Mouse (Mus musculus): ENCODE measurements around the gene Pcdh15. TPM values are rescaled to one million over a fixed set of nuclear protein-coding genes. Genes with fewer than 3 reads are reported as not detected.

Pcdh15 gene
- polyA plus RNA-seq, 1 experiment from 2014 or later = 0.90 TPM

- Histone ChIP-seq H3K27me3 (ENCODE audit: insufficient read depth, poor library complexity, severe bottlenecking) (no peaks in the 10 kb centered on the region), H3K4me1 (replicated peaks) (peaks cover 4% of the 10 kb centered on the region; the same call in 1 of the 2 replicates), H3K4me3 (no peak overlapping the region), H3K9me3 (no peaks in the 10 kb centered on the region), H3K27ac (no peak overlapping the region), H3K36me3 (no peaks in the 10 kb centered on the region)
- DNase-seq (ENCODE audit: low spot score) = no peak
- 45% methylated on average over 4 of the region's 4 CpGs for WGBS
Observed at GRCm38 (mm10) chr10:73147978-73148377, 48.8 kb downstream of the Pcdh15 start.

- H3K27me3 ChIP-seq (ENCODE audit: insufficient read depth, poor library complexity, severe bottlenecking) = no peaks in the 10 kb centered on the region
- 90% methylated on average over 5 of the region's 5 CpGs for WGBS
- no peak overlapping the region for H3K4me3 ChIP-seq
- H3K4me1 ChIP-seq (replicated peaks) = no peaks in the 10 kb centered on the region
- H3K9me3 ChIP-seq = no peaks in the 10 kb centered on the region
- no peak for DNase-seq (ENCODE audit: low spot score)
- no peak overlapping the region for H3K27ac ChIP-seq
- no peaks in the 10 kb centered on the region for H3K36me3 ChIP-seq
Observed at GRCm38 (mm10) chr10:73154544-73154943, 55.4 kb downstream of the Pcdh15 start.

DNA sequence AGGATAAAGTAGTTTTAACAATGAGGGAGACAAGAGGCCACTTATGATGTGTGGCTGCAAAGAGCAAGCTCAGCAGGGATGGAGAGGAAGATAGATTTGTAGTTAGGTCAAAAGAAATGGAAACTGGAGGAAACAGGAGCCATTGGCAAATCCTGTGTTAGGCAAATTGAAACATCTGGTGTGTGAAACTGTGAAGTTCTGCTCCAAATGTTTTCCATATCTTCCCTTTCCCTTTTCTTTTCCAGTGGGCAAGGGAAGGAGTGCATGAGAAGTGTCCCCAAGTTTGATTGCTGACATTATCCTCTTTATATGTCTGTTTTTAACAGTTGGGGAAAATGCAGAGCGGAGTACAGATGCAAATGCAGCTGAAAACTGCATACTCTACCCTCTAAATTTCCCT lies 62.6 kb downstream of the Pcdh15 start:
- H3K9me3 ChIP-seq = no peaks in the 10 kb centered on the region
- no peaks in the 10 kb centered on the region for H3K27me3 ChIP-seq (ENCODE audit: insufficient read depth, poor library complexity, severe bottlenecking)
- H3K4me3 ChIP-seq = no peak overlapping the region
- 78% methylated on average over 1 of the region's 1 CpGs for WGBS
- no peak for DNase-seq (ENCODE audit: low spot score)
- H3K4me1 ChIP-seq (replicated peaks) = no peaks in the 10 kb centered on the region
- no peaks in the 10 kb centered on the region for H3K36me3 ChIP-seq
- H3K27ac ChIP-seq = no peak overlapping the region

GRCm38 (mm10) chr10:73216001-73216400 lies 116.9 kb downstream of the Pcdh15 start:
- Histone ChIP-seq H3K36me3 (no peaks in the 10 kb centered on the region), H3K9me3 (no peaks in the 10 kb centered on the region), H3K27me3 (ENCODE audit: insufficient read depth, poor library complexity, severe bottlenecking) (no peaks in the 10 kb centered on the region), H3K4me1 (replicated peaks) (no peaks in the 10 kb centered on the region), H3K4me3 (no peak overlapping the region), H3K27ac (no peak overlapping the region)
- WGBS = 76% methylated on average over 2 of the region's 2 CpGs
- no peak for DNase-seq (ENCODE audit: low spot score)

DNA sequence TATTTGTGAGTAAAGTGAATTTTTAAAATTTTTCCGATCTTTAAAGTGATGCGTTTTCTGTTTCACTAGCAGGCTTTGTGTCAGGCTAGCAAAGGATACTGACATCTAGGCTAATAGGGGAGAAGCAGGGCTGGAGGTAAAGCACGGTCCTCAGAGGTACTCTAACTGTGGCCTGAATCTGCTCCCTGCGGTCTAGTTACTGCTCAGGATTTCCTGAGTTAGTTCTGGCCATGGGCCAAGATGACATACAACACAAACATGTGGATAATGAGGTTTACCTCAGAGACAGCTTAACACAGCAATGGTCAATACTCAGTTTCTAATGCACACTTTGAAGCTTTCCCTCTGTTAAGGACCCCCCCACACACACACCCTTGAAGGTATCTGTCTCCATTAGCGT lies 143.2 kb downstream of the Pcdh15 start:
- Histone ChIP-seq H3K27me3 (ENCODE audit: insufficient read depth, poor library complexity, severe bottlenecking) (no peaks in the 10 kb centered on the region), H3K9me3 (no peaks in the 10 kb centered on the region), H3K27ac (no peak overlapping the region), H3K4me3 (no peak overlapping the region), H3K4me1 (replicated peaks) (no peaks in the 10 kb centered on the region), H3K36me3 (no peaks in the 10 kb centered on the region)
- DNase-seq (ENCODE audit: low spot score) = no peak
- 84% methylated on average over 5 of the region's 5 CpGs for whole genome bisulfite sequencing

DNA sequence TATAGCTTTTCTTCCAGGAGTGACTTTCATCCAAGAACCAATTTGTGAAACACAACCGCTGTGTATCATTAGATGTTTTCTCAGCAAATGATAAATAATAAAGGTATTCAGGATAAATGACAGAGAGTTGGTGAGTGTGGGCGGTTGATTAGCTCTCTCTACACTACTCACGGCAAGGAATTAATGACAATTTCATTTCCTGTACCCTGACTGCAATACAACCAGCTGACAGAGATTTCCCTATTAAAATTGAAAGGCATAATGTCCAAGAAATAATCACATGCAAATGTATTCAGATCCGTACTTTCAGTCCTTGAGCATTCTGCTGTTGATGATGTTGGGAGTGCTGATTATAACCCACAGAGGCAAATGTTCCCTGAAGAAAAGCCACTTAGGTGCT lies 181.3 kb downstream of the Pcdh15 start:
- H3K27me3 ChIP-seq (ENCODE audit: insufficient read depth, poor library complexity, severe bottlenecking) = no peaks in the 10 kb centered on the region
- no peak overlapping the region for H3K4me3 ChIP-seq
- H3K36me3 ChIP-seq = no peaks in the 10 kb centered on the region
- H3K4me1 ChIP-seq (replicated peaks) = no peaks in the 10 kb centered on the region
- no peak for DNase-seq (ENCODE audit: low spot score)
- no peaks in the 10 kb centered on the region for H3K9me3 ChIP-seq
- no peak overlapping the region for H3K27ac ChIP-seq
- 91% methylated on average over 4 of the region's 4 CpGs for WGBS

- Histone ChIP-seq H3K4me1 (replicated peaks) (no peaks in the 10 kb centered on the region), H3K27ac (no peak overlapping the region), H3K27me3 (ENCODE audit: insufficient read depth, poor library complexity, severe bottlenecking) (no peaks in the 10 kb centered on the region), H3K9me3 (no peaks in the 10 kb centered on the region), H3K4me3 (no peak overlapping the region), H3K36me3 (no peaks in the 10 kb centered on the region)
- WGBS = 72% methylated on average over 5 of the region's 5 CpGs
- no peak for DNase-seq (ENCODE audit: low spot score)
Observed at GRCm38 (mm10) chr10:73296456-73296855, 197.3 kb downstream of the Pcdh15 start.

GRCm38 (mm10) chr10:73301951-73302350 lies 202.8 kb downstream of the Pcdh15 start:
- no peaks in the 10 kb centered on the region for H3K36me3 ChIP-seq
- 88% methylated on average over 8 of the region's 8 CpGs for WGBS
- no peak overlapping the region for H3K27ac ChIP-seq
- no peaks in the 10 kb centered on the region for H3K27me3 ChIP-seq (ENCODE audit: insufficient read depth, poor library complexity, severe bottlenecking)
- H3K4me3 ChIP-seq = no peak overlapping the region
- DNase-seq (ENCODE audit: low spot score) = no peak
- no peaks in the 10 kb centered on the region for H3K4me1 ChIP-seq (replicated peaks)
- H3K9me3 ChIP-seq = no peaks in the 10 kb centered on the region

- no peaks in the 10 kb centered on the region for H3K36me3 ChIP-seq
Observed at GRCm38 (mm10) chr10:73306677-73307076, 207.5 kb downstream of the Pcdh15 start.

DNA sequence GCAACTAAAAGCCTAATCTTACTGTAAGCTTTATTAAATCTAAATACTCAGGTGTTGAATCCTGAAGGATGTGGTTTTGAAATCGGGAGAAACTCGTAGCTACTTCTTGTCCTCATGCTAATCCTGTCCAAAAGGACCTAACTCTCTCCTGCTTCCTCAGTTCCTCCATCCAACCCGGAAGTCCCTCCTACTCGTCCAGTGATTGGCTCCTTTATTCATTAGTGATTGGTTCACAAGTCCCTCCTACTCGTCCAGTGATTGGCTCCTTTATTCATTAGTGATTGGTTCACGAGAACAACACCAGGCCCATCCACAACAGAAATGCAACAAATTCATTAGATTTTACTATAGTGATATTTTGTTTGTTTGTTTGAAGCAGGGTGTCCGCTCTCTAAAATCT lies 227.7 kb downstream of the Pcdh15 start:
- Histone ChIP-seq H3K4me3 (no peak overlapping the region), H3K4me1 (replicated peaks) (no peaks in the 10 kb centered on the region), H3K27me3 (ENCODE audit: insufficient read depth, poor library complexity, severe bottlenecking) (no peaks in the 10 kb centered on the region), H3K9me3 (no peaks in the 10 kb centered on the region), H3K27ac (no peak overlapping the region), H3K36me3 (no peaks in the 10 kb centered on the region)
- no peak for DNase-seq (ENCODE audit: low spot score)
- 94% methylated on average over 7 of the region's 7 CpGs for WGBS

More at GRCm38 (mm10) chr10:73306677-73307076, 207.5 kb downstream of the Pcdh15 start:
- no peak for DNase-seq (ENCODE audit: low spot score)
- H3K4me3 ChIP-seq = no peak overlapping the region
- 97% methylated on average over 1 of the region's 1 CpGs for WGBS
- H3K27ac ChIP-seq = no peak overlapping the region
- no peaks in the 10 kb centered on the region for H3K27me3 ChIP-seq (ENCODE audit: insufficient read depth, poor library complexity, severe bottlenecking)
- H3K9me3 ChIP-seq = no peaks in the 10 kb centered on the region
- no peaks in the 10 kb centered on the region for H3K4me1 ChIP-seq (replicated peaks)

GRCm38 (mm10) chr10:73333426-73333825 lies 234.3 kb downstream of the Pcdh15 start:
- no peak overlapping the region for H3K27ac ChIP-seq
- H3K4me3 ChIP-seq = no peak overlapping the region
- 89% methylated on average over 1 of the region's 1 CpGs for WGBS
- H3K4me1 ChIP-seq (replicated peaks) = no peaks in the 10 kb centered on the region
- H3K36me3 ChIP-seq = no peaks in the 10 kb centered on the region
- no peaks in the 10 kb centered on the region for H3K27me3 ChIP-seq (ENCODE audit: insufficient read depth, poor library complexity, severe bottlenecking)
- no peak for DNase-seq (ENCODE audit: low spot score)
- no peaks in the 10 kb centered on the region for H3K9me3 ChIP-seq

- H3K27ac ChIP-seq = no peak overlapping the region
- no peaks in the 10 kb centered on the region for H3K27me3 ChIP-seq (ENCODE audit: insufficient read depth, poor library complexity, severe bottlenecking)
- WGBS = 84% methylated on average over 2 of the region's 2 CpGs
- H3K36me3 ChIP-seq = no peaks in the 10 kb centered on the region
- H3K9me3 ChIP-seq = no peaks in the 10 kb centered on the region
- no peaks in the 10 kb centered on the region for H3K4me1 ChIP-seq (replicated peaks)
- no peak for DNase-seq (ENCODE audit: low spot score)
- H3K4me3 ChIP-seq = no peak overlapping the region
Observed at GRCm38 (mm10) chr10:73379001-73379400, 279.9 kb downstream of the Pcdh15 start.

DNA sequence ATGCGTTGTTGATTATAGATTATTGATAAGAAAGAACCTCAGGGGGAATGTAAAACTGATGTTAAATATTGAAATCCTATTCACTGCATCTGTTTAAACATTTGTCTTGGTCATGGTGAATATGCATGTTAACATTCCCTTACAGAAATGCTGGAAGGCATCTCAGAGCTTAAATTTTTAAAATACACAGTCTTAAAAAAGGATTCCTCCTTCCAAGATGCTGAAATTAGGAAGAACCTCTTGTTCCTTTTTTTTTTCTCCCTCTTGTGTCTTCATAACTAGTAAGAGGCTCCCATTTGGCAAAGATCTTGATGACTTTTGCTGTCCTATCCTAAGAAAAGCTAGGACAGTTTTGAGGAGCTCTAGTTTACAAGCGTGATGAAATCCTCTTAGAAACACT lies 284.9 kb downstream of the Pcdh15 start:
- H3K27ac ChIP-seq = no peak overlapping the region
- no peaks in the 10 kb centered on the region for H3K9me3 ChIP-seq
- H3K36me3 ChIP-seq = no peaks in the 10 kb centered on the region
- H3K4me3 ChIP-seq = no peak overlapping the region
- H3K4me1 ChIP-seq (replicated peaks) = no peaks in the 10 kb centered on the region
- no peaks in the 10 kb centered on the region for H3K27me3 ChIP-seq (ENCODE audit: insufficient read depth, poor library complexity, severe bottlenecking)
- DNase-seq (ENCODE audit: low spot score) = no peak
- 90% methylated on average over 2 of the region's 2 CpGs for WGBS

DNA sequence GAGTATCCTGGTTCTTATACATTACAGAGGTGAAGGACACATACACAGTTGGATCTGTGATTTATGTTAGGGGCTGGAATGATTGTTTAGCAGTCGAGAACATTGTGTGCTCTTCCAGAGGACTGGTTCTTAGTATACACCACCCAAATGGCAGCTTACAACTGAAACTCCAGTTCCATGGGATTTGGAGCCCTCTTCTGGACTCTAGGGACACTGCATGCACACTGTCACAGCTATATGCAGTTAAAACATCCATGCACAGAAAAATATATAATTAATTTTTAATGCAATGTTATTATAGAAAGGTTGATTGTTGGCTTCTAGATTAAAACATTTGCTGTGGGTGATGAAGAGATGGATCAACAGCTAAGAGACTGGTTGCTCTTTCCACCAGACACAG lies 301.3 kb downstream of the Pcdh15 start:
- no peak overlapping the region for H3K4me3 ChIP-seq
- H3K9me3 ChIP-seq = no peaks in the 10 kb centered on the region
- no peaks in the 10 kb centered on the region for H3K27me3 ChIP-seq (ENCODE audit: insufficient read depth, poor library complexity, severe bottlenecking)
- H3K36me3 ChIP-seq = no peaks in the 10 kb centered on the region
- no peaks in the 10 kb centered on the region for H3K4me1 ChIP-seq (replicated peaks)
- H3K27ac ChIP-seq = no peak overlapping the region
- WGBS = 87% methylated on average over 1 of the region's 1 CpGs
- DNase-seq (ENCODE audit: low spot score) = no peak

All from hindbrain, embryonic 10.5 days (tissue).